Comparison of ENCODE assay signal across 8 mouse cellular contexts in genomic region chr7:140881696-140882468, GRCm38 (mm10). TPM values are rescaled to one million over a fixed set of nuclear protein-coding genes. Genes with fewer than 3 reads are reported as not detected.
DNase-seq lines count a peak whose midpoint lies in the region; ATAC-seq lines count a peak whose summit lies in the region.

TSS of gene Psmd13 (plus strand) at chr7:140881968.
TSS of gene Sirt3 (minus strand) at chr7:140882309.

- intact Hi-C loops in gastrocnemius, postnatal 14 days (cut with DNase I; ENCODE audit: low total_unique reads) = no loop called here
- intact Hi-C loops in left cerebral cortex, postnatal 10 days (cut with DNase I) = loop anchor here (10.0 kb wide), 1 partner anchor 797 kb away; the partner anchor contains the start of gene Caly

- peak; percentile 92 for DNase-seq in adipocyte (ENCODE audit: low spot score)
- DNase-seq in embryo, embryonic 10 days (ENCODE audit: low spot score) = peak; percentile 97
- DNase-seq in gastrocnemius, postnatal 14 days = peak; percentile 95
- peak; percentile 94 to 97 for DNase-seq in left cerebral cortex, postnatal 10 days (ENCODE audit: extremely low spot score in 1 of 2, low spot score in 2 of 2)
- DNase-seq in right cerebral cortex, postnatal 25 days = peak; percentile 94
- DNase-seq in urinary bladder, postnatal 4 days (ENCODE audit: low spot score in 2 of 2) = peak; percentile 87 to 95

- peak; percentile 96 for ATAC-seq in inflammation-experienced regulatory T-cells, adult 6 months
- ATAC-seq in megakaryocyte-erythroid progenitor cell, adult 5-6 weeks (replicated peaks; ENCODE audit: low FRiP score, low TSS enrichment, poor library complexity, severe bottlenecking) = peak; percentile 85

RNA-seq across cellular contexts. Expression of gene Psmd13, which starts in this region (rescaled TPM):
- total RNA-seq in gastrocnemius, postnatal 14 days (2021) = 10 to 100 TPM; 93.5 to 94.2 TPM
- polyA plus RNA-seq in inflammation-experienced regulatory T-cells, adult 6 months (2017; shearing (Covaris generic)) = 100 to 1,000 TPM in 2 of 3 experiments, 10 to 100 TPM in 1; 98.5 to 206 (median 105) TPM
- 100 to 1,000 TPM; 144 to 153 TPM for total RNA-seq in left cerebral cortex, postnatal 10 days (2021)
- total RNA-seq in megakaryocyte-erythroid progenitor cell, adult 5-6 weeks (2014; fragmentation: Nextera tagmentation) = 86.3 and 118 TPM in 2 replicates
- total RNA-seq in megakaryocyte-erythroid progenitor cell, adult 5-6 weeks (2017) = 169 and 203 TPM in 2 replicates

RNA-seq across cellular contexts. Expression of gene Sirt3, which starts in this region (rescaled TPM):
- 10 to 100 TPM; 19.5 to 24.7 TPM for total RNA-seq in gastrocnemius, postnatal 14 days (2021)
- polyA plus RNA-seq in inflammation-experienced regulatory T-cells, adult 6 months (2017; shearing (Covaris generic)) = 10 to 100 TPM in 2 of 3 experiments, 1 to 10 TPM in 1; 9.1 to 10.8 (median 10.6) TPM
- 10 to 100 TPM; 52.5 to 53.0 TPM for total RNA-seq in left cerebral cortex, postnatal 10 days (2021)
- 27.7 and 32.4 TPM in 2 replicates for total RNA-seq in megakaryocyte-erythroid progenitor cell, adult 5-6 weeks (2014; fragmentation: Nextera tagmentation)
- 18.2 and 23.4 TPM in 2 replicates for total RNA-seq in megakaryocyte-erythroid progenitor cell, adult 5-6 weeks (2017)

Comparison
In these comparisons a context has a peak if more than half of its experiments do, and no peak if none do; other contexts are left out.
1. Peak in every context shown above with its lines: DNase-seq and ATAC-seq.